Comparison of ENCODE assay signal across 22 mouse cellular contexts in the genomic region with DNA sequence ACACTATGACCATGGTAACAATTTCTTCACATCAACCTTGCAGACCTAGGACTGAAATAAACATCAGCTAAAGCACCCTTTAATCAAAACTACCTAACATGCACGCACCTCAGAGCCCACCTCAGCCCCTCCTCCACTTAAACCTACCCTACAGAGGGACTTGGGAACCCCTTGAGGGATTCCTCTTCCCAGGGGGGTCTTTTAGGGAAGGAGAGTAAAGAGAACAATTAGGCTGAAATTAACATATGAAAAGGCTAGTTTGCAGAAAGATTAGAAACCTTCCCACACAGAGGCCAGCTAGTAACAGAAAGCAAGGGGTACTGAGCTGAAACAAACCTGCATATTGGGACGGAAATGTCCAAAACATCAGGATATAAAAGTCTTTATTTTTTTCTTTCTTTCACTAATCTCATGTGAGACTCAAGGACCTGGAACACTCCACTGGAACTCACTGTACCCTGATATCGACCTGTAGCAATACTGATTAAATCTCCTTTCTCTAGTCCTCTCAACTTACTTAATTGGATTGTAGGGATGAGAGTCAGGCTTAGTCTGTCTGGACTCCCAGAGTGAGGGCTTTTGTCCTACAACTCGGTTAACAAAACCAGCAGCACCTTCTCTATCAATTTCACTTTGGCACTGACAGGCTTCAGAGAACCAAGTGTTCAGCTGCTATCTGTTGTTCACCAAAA.
DNase-seq lines count a peak whose midpoint lies in the region; ATAC-seq and TF ChIP-seq lines count a peak whose summit lies in the region.
"Had no signal": no experiment of that assay in that cellular context is flagged by ENCODE, and none has a peak within 500 bp of the region (broad histone marks: within the 10 kb centered on the region; RNA-seq: fewer than 3 reads in every experiment).

No protein-coding gene starts in this region.

- peak; percentile 42 for DNase-seq in retina, postnatal 1 day
- DNase-seq in retina, embryonic 14.5 days (ENCODE audit: low spot score): no peak
- peak; percentile 32 for DNase-seq in brain, embryonic 14.5 days (ENCODE audit: low read depth)
- DNase-seq in layer of hippocampus, postnatal 25 days (ENCODE audit: extremely low spot score in 1 of 2, low spot score in 1 of 2): no peak
- no peak for DNase-seq in thymus, postnatal 36 days
- DNase-seq: adrenal gland, postnatal 25 days; cerebellum, adult 8-10 months; cerebellum, postnatal 14 days; embryo, embryonic 11 days; gastrocnemius, adult 2 months; gastrocnemius, postnatal 25 days had no signal

- H3K27me3 ChIP-seq in forebrain, embryonic 12.5 days: no peaks in the 10 kb centered on the region
- no peaks in the 10 kb centered on the region for H3K27me3 ChIP-seq in forebrain, embryonic 16.5 days (replicated peaks; ENCODE audit: control insufficient read depth, insufficient read depth, low read length)
- H3K27me3 ChIP-seq: CH12.LX; embryonic facial prominence, embryonic 15.5 days; heart, embryonic 12.5 days; intestine, embryonic 15.5 days had no signal

- no peak overlapping the region for H3K4me2 ChIP-seq in forebrain, embryonic 12.5 days
- no peak overlapping the region for H3K4me2 ChIP-seq in forebrain, embryonic 16.5 days (ENCODE audit: low read length)
- H3K4me2 ChIP-seq: embryonic facial prominence, embryonic 15.5 days; heart, embryonic 12.5 days; hindbrain, embryonic 14.5 days; intestine, embryonic 15.5 days had no signal

- no peak for ATAC-seq in forebrain, embryonic 12.5 days (ENCODE audit: low FRiP score)
- ATAC-seq in forebrain, embryonic 16.5 days: no peak
- ATAC-seq: activated CD4-positive, CD25-positive, alpha-beta regulatory T cell, adult 4 months; intestine, embryonic 15.5 days had no signal

- H3K4me3 ChIP-seq in forebrain, embryonic 12.5 days (replicated peaks): no peak overlapping the region
- H3K4me3 ChIP-seq in forebrain, embryonic 16.5 days (replicated peaks; ENCODE audit: low read length): no peak overlapping the region
- H3K4me3 ChIP-seq: embryonic facial prominence, embryonic 15.5 days; erythroblast, embryonic 14.5 days; gastrocnemius, adult 2 months; heart, embryonic 12.5 days; hindbrain, embryonic 10.5 days; intestine, embryonic 15.5 days had no signal

- TF ChIP-seq POLR2A in brain, embryonic 14.5 days (IDR thresholded peaks at IDR 0.05; ENCODE audit: borderline replicate concordance, extremely low read depth, insufficient read depth, insufficient read length, poor library complexity, severe bottlenecking): no peak

- no peaks in the 10 kb centered on the region for H3K9me3 ChIP-seq in forebrain, embryonic 12.5 days
- no peaks in the 10 kb centered on the region for H3K9me3 ChIP-seq in forebrain, embryonic 16.5 days (ENCODE audit: control insufficient read depth, low read length)
- H3K9me3 ChIP-seq: embryonic facial prominence, embryonic 15.5 days; G1E; heart, embryonic 12.5 days; hindbrain, embryonic 10.5 days; intestine, embryonic 15.5 days had no signal

- H3K27ac ChIP-seq in forebrain, embryonic 12.5 days: peak overlapping the region; percentile 1; the same call in 1 of the 2 replicates
- no peak overlapping the region for H3K27ac ChIP-seq in forebrain, embryonic 16.5 days (ENCODE audit: low read length)
- H3K27ac ChIP-seq: embryonic facial prominence, embryonic 15.5 days; gastrocnemius, adult 2 months; hindbrain, embryonic 10.5 days; hindbrain, embryonic 14.5 days; intestine, embryonic 15.5 days had no signal

- H3K36me3 ChIP-seq in forebrain, embryonic 12.5 days (replicated peaks): no peaks in the 10 kb centered on the region
- no peaks in the 10 kb centered on the region for H3K36me3 ChIP-seq in forebrain, embryonic 16.5 days (ENCODE audit: control insufficient read depth, insufficient read depth)
- H3K36me3 ChIP-seq: embryonic facial prominence, embryonic 15.5 days; G1E; heart, embryonic 12.5 days; hindbrain, embryonic 10.5 days; intestine, embryonic 15.5 days had no signal

- WGBS in forebrain, embryonic 12.5 days: 6% methylated on average over 4 of the region's 4 CpGs
- 3% methylated on average over 4 of the region's 4 CpGs for WGBS in forebrain, embryonic 16.5 days

- peaks cover 10% of the 10 kb centered on the region for H3K4me1 ChIP-seq in forebrain, embryonic 12.5 days
- H3K4me1 ChIP-seq in forebrain, embryonic 16.5 days (replicated peaks; ENCODE audit: control insufficient read depth, insufficient read depth, low read length): no peaks in the 10 kb centered on the region; the same call in 1 of the 2 replicates
- H3K4me1 ChIP-seq: embryonic facial prominence, embryonic 15.5 days; heart, embryonic 12.5 days; intestine, embryonic 15.5 days had no signal

- H3K9ac ChIP-seq in forebrain, embryonic 12.5 days: no peak overlapping the region
- no peak overlapping the region for H3K9ac ChIP-seq in forebrain, embryonic 16.5 days (replicated peaks; ENCODE audit: low read depth, low read length)
- H3K9ac ChIP-seq: embryonic facial prominence, embryonic 15.5 days; heart, embryonic 12.5 days; hindbrain, embryonic 14.5 days; intestine, embryonic 15.5 days had no signal

- no peak for TF ChIP-seq CTCF in brain, embryonic 14.5 days (IDR thresholded peaks at IDR 0.05; ENCODE audit: borderline replicate concordance, extremely low read depth, insufficient read depth, insufficient read length)

Comparison
In these comparisons a context has a peak if more than half of its experiments do, and no peak if none do; other contexts are left out.
1. DNase-seq: peak in retina, postnatal 1 day (single experiment) and brain, embryonic 14.5 days (single experiment); none in retina, embryonic 14.5 days (single experiment), layer of hippocampus, postnatal 25 days (0 of 2) and thymus, postnatal 36 days (0 of 2).